Mouse (Mus musculus): ENCODE results near the gene Ube2q2.
"Not testable (repeated sequence)": the region's sequence is repeated elsewhere in the genome, so short reads cannot be mapped to it uniquely, and the experiment has no call there.

Ube2q2 gene

GRCm38 (mm10) chr9:55174235-55174634, 25.6 kb downstream of the Ube2q2 start:
- DNase-seq = no peak

GRCm38 (mm10) chr9:55195876-55196275, 47.2 kb downstream of the Ube2q2 start:
- DNase-seq = no peak

- no peak for DNase-seq
These were observed 49.6 kb downstream of the Ube2q2 start for GRCm38 (mm10) chr9:55198260-55198659.

GRCm38 (mm10) chr9:55199348-55199747, 50.7 kb downstream of the Ube2q2 start:
- no peak for DNase-seq

- DNase-seq = no peak
These were observed 59.8 kb downstream of the Ube2q2 start for GRCm38 (mm10) chr9:55208458-55208789.

GRCm38 (mm10) chr9:55208790-55209481, 60.3 kb downstream of the Ube2q2 start, which contains the start of gene Fbxo22:
TSS of gene Fbxo22 (plus strand) at chr9:55208925.
- peak; percentile 92 for DNase-seq

GRCm38 (mm10) chr9:55211611-55212010, 63.0 kb downstream of the Ube2q2 start:
- DNase-seq = no peak

GRCm38 (mm10) chr9:55213396-55213795, 64.7 kb downstream of the Ube2q2 start:
- no peak for DNase-seq

- DNase-seq = no peak
These were observed 66.4 kb downstream of the Ube2q2 start for GRCm38 (mm10) chr9:55215056-55215455.

- DNase-seq = no peak
These were observed 67.0 kb downstream of the Ube2q2 start for GRCm38 (mm10) chr9:55215648-55216047.

- DNase-seq = no peak
These were observed 67.4 kb downstream of the Ube2q2 start for GRCm38 (mm10) chr9:55216078-55216477.

GRCm38 (mm10) chr9:55217381-55217780, 68.7 kb downstream of the Ube2q2 start:
- no peak for DNase-seq

GRCm38 (mm10) chr9:55225165-55225737, 76.6 kb downstream of the Ube2q2 start:
- DNase-seq = no peak

GRCm38 (mm10) chr9:55226251-55226650, 77.6 kb downstream of the Ube2q2 start:
- no peak for DNase-seq

GRCm38 (mm10) chr9:55228149-55228548, 79.5 kb downstream of the Ube2q2 start:
- DNase-seq = no peak

GRCm38 (mm10) chr9:55229010-55229409, 80.4 kb downstream of the Ube2q2 start:
- DNase-seq = no peak

- no peak for DNase-seq
These were observed 82.9 kb downstream of the Ube2q2 start for GRCm38 (mm10) chr9:55231544-55231943.

- no peak for DNase-seq
These were observed 83.5 kb downstream of the Ube2q2 start for GRCm38 (mm10) chr9:55232110-55232509.

- no peak for DNase-seq
These were observed 83.9 kb downstream of the Ube2q2 start for GRCm38 (mm10) chr9:55232586-55232985.

GRCm38 (mm10) chr9:55233076-55233475, 84.4 kb downstream of the Ube2q2 start:
- not testable (repeated sequence) for DNase-seq

- no peak for DNase-seq
These were observed 87.8 kb downstream of the Ube2q2 start for GRCm38 (mm10) chr9:55236235-55237165.

- no peak for DNase-seq
These were observed 92.2 kb downstream of the Ube2q2 start for GRCm38 (mm10) chr9:55240852-55241251.

- peak in 1 of 2 experiments; percentile 12 for DNase-seq
These were observed 93.4 kb downstream of the Ube2q2 start for GRCm38 (mm10) chr9:55241863-55242685.

Measured in lung, postnatal 4 days (tissue).